Mouse (Mus musculus) midbrain, postnatal 0 days (tissue): ENCODE measurements around the gene Naglu. TPM values are rescaled to one million over a fixed set of nuclear protein-coding genes. Genes with fewer than 3 reads are reported as not detected.

Experiments
- ATAC-seq: fragments of 200-750 bp; cut with Nextera tagmentation; 2 replicates; pipeline ENCODE4 v1.8.0; 2017; ENCODE audit warnings: moderate number of reproducible peaks, mild to moderate bottlenecking, moderate TSS enrichment, moderate library complexity; ENCODE audit not compliant: low FRiP score
- DNase-seq: peaks from one replicate; pipeline ENCODE4 v3.0.0-alpha.2; 2015; ENCODE audit warnings: low spot score
- H3K27ac ChIP-seq: fragments of 300-500 bp; sonication (generic); 2 replicates; pipeline ENCODE4 v1.5.1; 2014; ENCODE audit warnings: low read depth, mild to moderate bottlenecking, low read length, mixed read lengths
- H3K27me3 ChIP-seq: fragments of 300-500 bp; sonication (generic); 2 replicates; pipeline ENCODE4 v1.6.1; 2014; ENCODE audit warnings: low read length, control low read depth, mixed read lengths; ENCODE audit not compliant: insufficient read depth
- H3K36me3 ChIP-seq: fragments of 300-500 bp; sonication (generic); 2 replicates; pipeline ENCODE4 v1.6.1; 2014; ENCODE audit warnings: low read length, control low read depth, mixed read lengths; ENCODE audit not compliant: insufficient read depth
- H3K4me1 ChIP-seq: fragments of 300-500 bp; sonication (generic); 2 replicates; pipeline ENCODE4 v1.6.1; 2014; ENCODE audit warnings: mild to moderate bottlenecking, control low read depth, antibody characterized with exemption, low read length, mixed read lengths; ENCODE audit not compliant: insufficient read depth
- H3K4me2 ChIP-seq: fragments of 300-500 bp; sonication (generic); 2 replicates; pipeline ENCODE4 v1.6.1; 2014; ENCODE audit warnings: low read depth, mild to moderate bottlenecking, low read length, mixed read lengths; ENCODE audit not compliant: poor library complexity, severe bottlenecking
- H3K4me3 ChIP-seq: fragments of 300-500 bp; sonication (generic); 2 replicates; pipeline ENCODE4 v1.5.1; 2014; ENCODE audit warnings: low read depth, mild to moderate bottlenecking, low read length, moderate library complexity
- H3K9ac ChIP-seq: fragments of 300-500 bp; sonication (generic); replicated peaks from 2 replicates; pipeline ENCODE4 v1.6.1; 2014; ENCODE audit warnings: mild to moderate bottlenecking, low read length, moderate library complexity, mixed read lengths; ENCODE audit not compliant: poor library complexity, severe bottlenecking
- H3K9me3 ChIP-seq: fragments of 300-500 bp; sonication (generic); 2 replicates; pipeline ENCODE4 v1.6.1; 2016; ENCODE audit warnings: low read length, control low read depth
- CTCF ChIP-seq: IDR thresholded peaks from 2 replicates; pipeline ENCODE4 v1.5.1; 2016; ENCODE audit warnings: antibody characterized with exemption, mild to moderate bottlenecking
- WGBS: fragments of 180-500 bp; shearing (Covaris S2); extraction: QIAGEN DNeasy Blood & Tissue Kit; methylation state at CpG from one replicate; pipeline ENCODE4 v1.1.7; 2014; 5-methylcytosine and 5-hydroxymethylcytosine counted together
- polyA plus RNA-seq: library from polyadenylated mRNA; unstranded; fragments of >200 nt; fragmentation: Nextera tagmentation; extraction: Ambion mirVana; gene quantifications from 2 replicates; pipeline ENCODE4 v1.2.1, GENCODE M21; 2015
- total RNA-seq: library from RNA; depleted of rRNA; stranded (reverse); fragments of >200 nt; gene quantifications from 2 replicates; pipeline ENCODE4 v1.2.3, GENCODE M21; 2014

Gene Naglu
- total and polyA plus RNA-seq, 2 experiments from 2014 or later = 16.6 to 22.2 TPM

DNA sequence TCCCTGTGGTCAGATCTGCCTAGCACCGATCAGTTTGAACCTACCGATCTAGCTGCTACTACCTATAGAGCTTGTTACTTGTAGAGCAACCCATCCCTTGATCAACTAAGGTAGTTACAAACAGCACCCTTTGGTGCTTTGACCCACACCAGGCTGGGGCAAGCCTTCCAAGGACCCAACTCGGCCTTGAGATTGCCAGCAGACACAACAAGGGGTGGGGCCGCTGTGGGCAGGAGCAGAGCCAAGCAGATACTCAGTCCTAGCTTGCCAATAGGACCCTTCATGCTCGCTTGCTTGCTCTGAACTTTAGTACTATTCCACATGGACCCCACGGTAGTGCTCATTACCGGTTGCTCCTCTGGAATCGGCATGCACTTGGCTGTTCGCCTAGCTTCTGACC, 8.3 kb downstream of the Naglu start, which contains the start of gene Hsd17b1:
Hsd17b1 (plus strand) TSS at position 291 of the 400 bp plus-strand sequence.
- 72% methylated on average over 9 of the region's 9 CpGs for WGBS
- no peak for TF ChIP-seq CTCF
- ATAC-seq = no peak

GRCm38 (mm10) chr11:101079746-101080145, 9.9 kb downstream of the Naglu start:
- ATAC-seq = no peak
- no peak for TF ChIP-seq CTCF

More for the DNA sequence above, 8.3 kb downstream of the Naglu start, which contains the start of gene Hsd17b1:
- Histone ChIP-seq H3K27ac (no peak within 1 kb of the TSS), H3K9me3 (no peaks in the 10 kb centered on the region), H3K27me3 (peaks cover 29% of the 10 kb centered on the region), H3K4me3 (no peak within 1 kb of the TSS), H3K36me3 (peaks cover 3% of the 10 kb centered on the region; the same call in 1 of the 2 replicates), H3K4me2 (no peak within 1 kb of the TSS), H3K9ac (no peak within 1 kb of the TSS), H3K4me1 (peaks cover 3% of the 10 kb centered on the region; the same call in 1 of the 2 replicates)
- DNase-seq = no peak

DNA sequence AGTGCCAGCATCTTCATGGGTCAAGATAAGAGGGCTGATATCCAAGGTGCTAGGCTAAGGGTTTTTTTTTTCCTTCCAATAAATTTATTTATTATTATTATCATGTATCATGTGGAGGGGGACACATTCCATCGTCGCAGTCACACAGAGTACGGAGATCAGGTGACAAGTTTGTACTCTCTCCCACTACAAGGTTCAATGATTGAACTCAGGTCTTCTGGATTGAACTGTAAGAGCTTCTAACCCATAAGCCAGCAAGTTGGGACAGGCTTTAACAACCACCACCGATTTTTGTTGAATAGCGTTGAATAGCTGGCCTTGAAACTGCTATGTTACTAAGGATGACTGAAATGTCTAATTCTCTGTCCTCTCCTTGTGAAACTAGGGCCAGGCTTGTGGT, 10.6 kb downstream of the Naglu start:
- Histone ChIP-seq H3K9ac (no peak overlapping the region), H3K36me3 (peaks cover 8% of the 10 kb centered on the region; the same call in 1 of the 2 replicates), H3K4me2 (no peak overlapping the region), H3K4me3 (no peak overlapping the region), H3K4me1 (peaks cover 8% of the 10 kb centered on the region; the same call in 1 of the 2 replicates), H3K27ac (no peak overlapping the region), H3K27me3 (peaks cover 29% of the 10 kb centered on the region), H3K9me3 (no peaks in the 10 kb centered on the region)
- ATAC-seq (no peak), DNase-seq (no peak)
- WGBS = 65% methylated on average over 5 of the region's 5 CpGs
- no peak for TF ChIP-seq CTCF

More at GRCm38 (mm10) chr11:101079746-101080145, 9.9 kb downstream of the Naglu start:
- DNase-seq = no peak
- Histone ChIP-seq H3K4me3 (no peak overlapping the region), H3K27me3 (peaks cover 29% of the 10 kb centered on the region), H3K27ac (no peak overlapping the region), H3K36me3 (peaks cover 4% of the 10 kb centered on the region; the same call in 1 of the 2 replicates), H3K4me2 (no peak overlapping the region), H3K9ac (no peak overlapping the region), H3K4me1 (peaks cover 8% of the 10 kb centered on the region; the same call in 1 of the 2 replicates), H3K9me3 (no peaks in the 10 kb centered on the region)
- WGBS = 8% methylated on average over 27 of the region's 27 CpGs

- Histone ChIP-seq H3K9me3 (no peaks in the 10 kb centered on the region), H3K4me3 (peak overlapping the region; percentile 66), H3K36me3 (peaks cover 8% of the 10 kb centered on the region; the same call in 1 of the 2 replicates), H3K27me3 (peaks cover 29% of the 10 kb centered on the region), H3K4me2 (peak overlapping the region; percentile 99), H3K4me1 (peaks cover 12% of the 10 kb centered on the region; the same call in 1 of the 2 replicates), H3K27ac (peak overlapping the region; percentile 80; the same call in 1 of the 2 replicates), H3K9ac (no peak overlapping the region)
- no peak for TF ChIP-seq CTCF
- WGBS = 4% methylated on average over 10 of the region's 10 CpGs
- ATAC-seq (no peak), DNase-seq (no peak)
These were observed 11.8 kb downstream of the Naglu start for GRCm38 (mm10) chr11:101081659-101082058.

- Histone ChIP-seq H3K9ac (peak within 1 kb of the TSS; percentile 88), H3K27me3 (peaks cover 29% of the 10 kb centered on the region), H3K36me3 (peaks cover 8% of the 10 kb centered on the region; the same call in 1 of the 2 replicates), H3K4me1 (peaks cover 12% of the 10 kb centered on the region; the same call in 1 of the 2 replicates), H3K9me3 (no peaks in the 10 kb centered on the region), H3K4me2 (peak within 1 kb of the TSS; percentile 99), H3K27ac (peak within 1 kb of the TSS; percentile 80), H3K4me3 (peak within 1 kb of the TSS; percentile 66)
- ATAC-seq = peak; percentile 88
- peak; percentile 75 for TF ChIP-seq CTCF
- DNase-seq = peak; percentile 96
- under 1% methylated on average over 46 of the region's 51 CpGs for WGBS
These were observed 12.6 kb downstream of the Naglu start, which contains the start of gene Coasy for GRCm38 (mm10) chr11:101082208-101083082. TSS of gene Coasy (plus strand) at chr11:101082565.
